Mouse (Mus musculus) right cerebral cortex, postnatal 14 days (tissue): Measurements from ENCODE around the gene Cep85l.
A peak's percentile ranks its signal among the peaks of the same experiment; 100 is the strongest.

ENCODE experiments used
- DNase-seq: peaks from one replicate; pipeline ENCODE4 v3.0.0; 2022

Cep85l gene

GRCm38 (mm10) chr10:53394923-53395629 lies 15.3 kb upstream of the Cep85l start:
- DNase-seq: no peak

- DNase-seq: no peak
These were observed 8.6 kb upstream of the Cep85l start for GRCm38 (mm10) chr10:53388227-53388920.

DNA sequence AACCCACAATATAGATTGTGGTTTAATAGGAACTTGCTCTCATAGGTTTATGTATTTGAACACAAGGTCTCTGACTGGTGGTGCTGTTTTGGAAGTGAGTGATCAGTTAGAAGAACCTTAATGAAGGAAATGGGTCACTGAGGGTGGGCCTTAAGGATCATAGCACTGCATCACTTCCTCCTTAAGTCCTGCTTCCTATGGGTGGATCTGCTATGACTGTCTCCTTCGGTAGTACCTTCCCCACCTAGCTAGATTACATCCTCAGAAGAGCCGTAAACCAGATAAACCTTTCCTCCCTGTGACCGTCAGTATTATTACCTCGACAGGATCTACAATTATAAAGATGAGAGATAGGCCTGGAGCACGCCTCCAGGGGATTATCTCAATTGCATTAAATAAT lies 5.7 kb upstream of the Cep85l start:
- DNase-seq: no peak

DNA sequence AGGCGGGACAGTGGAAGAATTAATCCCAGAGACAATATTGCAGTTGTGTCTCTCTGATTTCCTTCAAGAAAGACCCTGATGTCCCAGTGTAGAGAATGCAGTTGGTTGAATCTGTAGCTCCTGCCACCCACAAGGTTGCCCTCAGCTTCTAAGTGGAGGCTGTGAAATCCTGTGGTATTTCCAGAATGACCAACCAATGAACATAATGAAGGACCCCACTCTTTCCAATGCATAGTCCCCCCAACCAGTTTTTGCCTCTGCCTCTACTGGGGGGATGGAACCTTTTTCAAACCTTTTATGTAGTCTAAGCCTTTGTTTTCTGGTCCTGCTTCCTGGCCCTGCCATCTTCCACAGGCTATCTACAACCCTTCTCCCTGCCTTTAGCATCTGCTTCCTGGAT lies 5.1 kb upstream of the Cep85l start:
- no peak for DNase-seq

DNA sequence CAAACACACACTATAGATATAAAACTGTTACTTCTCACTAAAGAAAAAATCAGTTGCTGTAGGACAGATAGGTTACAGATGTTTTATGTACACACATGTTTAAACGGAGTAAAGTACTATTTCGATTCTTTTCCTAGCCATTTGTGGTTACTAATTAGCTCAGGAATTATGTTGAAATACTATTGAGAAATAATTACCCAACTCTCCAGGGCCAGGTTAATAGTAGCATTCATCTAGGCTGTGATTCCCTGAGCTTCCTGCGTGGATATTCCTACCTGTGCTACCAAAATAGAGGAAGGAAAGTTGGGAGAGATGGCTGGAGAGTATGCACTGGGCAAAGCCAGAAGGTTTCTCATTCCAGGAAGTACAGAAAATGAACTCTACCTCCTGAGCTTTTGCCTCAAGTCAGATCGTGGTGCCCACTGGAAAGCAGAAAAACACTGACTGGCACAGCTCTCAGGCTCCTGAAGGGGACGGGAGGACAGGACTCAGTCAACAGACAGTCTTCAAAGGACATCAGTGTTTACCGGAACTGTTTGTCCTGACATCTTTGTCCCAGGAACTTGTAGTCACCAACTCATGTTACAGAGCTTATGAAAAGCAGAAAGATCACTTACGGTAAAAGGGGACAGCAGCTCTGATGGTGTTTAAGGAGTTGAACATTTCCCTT lies 3.1 kb upstream of the Cep85l start:
- no peak for DNase-seq

GRCm38 (mm10) chr10:53378981-53379708 lies 602 bp downstream of the Cep85l start:
- DNase-seq: peak; percentile 44

- no peak for DNase-seq
These were observed 1.5 kb downstream of the Cep85l start for GRCm38 (mm10) chr10:53378296-53378695.

DNA sequence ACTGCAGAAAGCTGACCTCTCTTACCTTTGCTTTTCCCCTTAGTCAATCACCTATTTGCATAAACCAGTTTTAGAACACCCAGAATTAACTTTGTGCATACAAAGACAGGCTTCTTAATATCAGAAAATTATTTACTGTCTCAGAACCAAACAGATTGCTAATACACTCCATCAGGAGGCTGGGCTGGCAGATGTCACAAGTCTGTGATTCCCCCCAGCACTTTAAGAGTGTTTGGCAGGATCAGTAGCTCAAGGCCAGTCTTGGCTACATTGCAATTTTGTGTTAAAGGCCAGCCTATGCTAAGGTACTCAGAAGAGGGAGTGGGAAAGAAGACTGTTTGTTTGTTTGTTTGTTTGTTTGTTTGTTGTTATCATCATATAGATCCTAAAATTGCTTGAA lies 2.7 kb downstream of the Cep85l start:
- DNase-seq: no peak

DNA sequence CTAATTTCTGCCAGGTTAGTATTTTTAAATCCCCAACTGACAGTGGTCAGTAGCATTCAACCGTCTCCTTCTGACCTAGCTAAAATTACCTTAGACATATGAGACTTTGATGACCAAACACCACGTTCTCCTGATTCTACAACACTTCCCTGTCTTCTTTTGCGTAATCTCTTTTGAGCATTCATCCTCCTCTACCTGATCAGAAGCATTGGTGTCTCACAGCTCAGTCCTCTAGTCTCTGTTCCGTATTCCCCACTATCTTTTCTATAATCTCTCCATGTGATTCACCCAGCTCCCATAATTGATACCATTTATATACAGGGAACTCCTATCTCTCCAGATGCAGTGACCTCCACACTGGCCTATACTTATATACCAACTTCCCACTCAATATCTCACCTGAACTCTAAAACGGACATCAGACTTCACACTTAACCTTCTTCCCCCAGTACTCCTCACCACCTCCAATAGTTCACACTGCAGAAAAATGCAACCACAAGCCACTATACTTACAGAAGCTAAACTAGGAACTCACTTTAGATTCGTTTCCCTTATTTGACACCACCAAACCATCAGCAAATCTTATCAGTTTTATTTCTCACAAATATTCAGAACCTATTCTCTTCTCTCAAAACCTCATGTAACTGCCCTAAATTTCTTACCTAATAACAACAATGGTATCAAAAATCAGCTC lies 5.7 kb downstream of the Cep85l start:
- DNase-seq: no peak

- no peak for DNase-seq
These were observed 12.5 kb downstream of the Cep85l start for GRCm38 (mm10) chr10:53367265-53367664.

DNA sequence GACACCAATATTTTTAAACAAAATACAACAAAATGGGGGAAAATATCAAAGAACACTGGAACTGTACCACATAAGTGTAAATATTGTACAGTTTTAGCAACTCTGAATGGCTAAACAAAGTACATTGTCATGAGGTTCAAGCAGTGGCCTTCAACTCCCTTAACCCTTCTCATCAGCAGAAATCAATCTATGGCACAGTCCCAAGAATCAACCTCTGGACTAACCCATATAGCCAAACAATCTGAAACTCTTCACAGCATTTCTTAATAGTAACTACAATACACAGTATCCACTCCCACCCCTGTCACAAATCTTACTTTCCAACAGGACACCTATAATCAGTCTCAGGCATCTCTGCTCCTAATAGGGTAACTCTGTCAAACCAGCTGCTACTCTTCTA lies 15.4 kb downstream of the Cep85l start:
- no peak for DNase-seq

DNA sequence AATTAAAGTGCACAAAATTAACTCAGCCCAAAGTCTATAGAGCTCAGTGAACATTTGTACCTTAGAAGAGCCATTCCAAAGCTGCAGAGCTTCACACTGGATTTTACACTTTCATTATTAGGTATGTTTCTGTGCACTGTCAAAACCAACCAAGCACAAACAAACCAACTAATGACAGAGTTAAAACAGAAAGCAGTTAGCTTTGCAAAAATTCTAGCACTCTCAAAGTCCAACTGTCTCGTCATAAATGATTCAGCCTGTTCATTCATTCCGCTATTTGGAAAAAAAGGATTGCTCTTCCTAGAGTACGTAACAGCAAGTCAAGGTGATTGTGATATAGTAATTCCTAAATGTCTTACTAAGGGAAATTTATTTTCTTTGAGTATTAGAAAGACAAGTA lies 20.7 kb downstream of the Cep85l start:
- DNase-seq: no peak

DNA sequence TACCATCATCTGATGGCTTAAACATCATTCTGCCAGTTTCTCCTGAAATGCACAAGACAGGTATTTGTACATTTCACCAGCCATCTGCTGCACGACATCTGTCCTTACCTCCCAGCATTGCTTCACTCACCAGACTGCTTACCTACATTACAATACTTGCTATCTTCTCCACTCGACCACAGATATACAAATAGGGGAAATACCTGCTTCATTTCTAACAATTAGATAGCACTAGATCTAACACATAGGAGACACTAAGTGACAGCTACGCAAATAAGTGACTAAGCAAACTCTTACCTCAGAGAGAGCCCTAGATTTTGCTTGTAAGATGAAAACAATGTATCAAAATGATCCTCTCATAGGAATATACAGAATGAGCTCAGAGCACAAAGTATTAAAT lies 26.1 kb downstream of the Cep85l start:
- no peak for DNase-seq

GRCm38 (mm10) chr10:53349254-53349653 lies 30.5 kb downstream of the Cep85l start:
- DNase-seq: no peak

DNA sequence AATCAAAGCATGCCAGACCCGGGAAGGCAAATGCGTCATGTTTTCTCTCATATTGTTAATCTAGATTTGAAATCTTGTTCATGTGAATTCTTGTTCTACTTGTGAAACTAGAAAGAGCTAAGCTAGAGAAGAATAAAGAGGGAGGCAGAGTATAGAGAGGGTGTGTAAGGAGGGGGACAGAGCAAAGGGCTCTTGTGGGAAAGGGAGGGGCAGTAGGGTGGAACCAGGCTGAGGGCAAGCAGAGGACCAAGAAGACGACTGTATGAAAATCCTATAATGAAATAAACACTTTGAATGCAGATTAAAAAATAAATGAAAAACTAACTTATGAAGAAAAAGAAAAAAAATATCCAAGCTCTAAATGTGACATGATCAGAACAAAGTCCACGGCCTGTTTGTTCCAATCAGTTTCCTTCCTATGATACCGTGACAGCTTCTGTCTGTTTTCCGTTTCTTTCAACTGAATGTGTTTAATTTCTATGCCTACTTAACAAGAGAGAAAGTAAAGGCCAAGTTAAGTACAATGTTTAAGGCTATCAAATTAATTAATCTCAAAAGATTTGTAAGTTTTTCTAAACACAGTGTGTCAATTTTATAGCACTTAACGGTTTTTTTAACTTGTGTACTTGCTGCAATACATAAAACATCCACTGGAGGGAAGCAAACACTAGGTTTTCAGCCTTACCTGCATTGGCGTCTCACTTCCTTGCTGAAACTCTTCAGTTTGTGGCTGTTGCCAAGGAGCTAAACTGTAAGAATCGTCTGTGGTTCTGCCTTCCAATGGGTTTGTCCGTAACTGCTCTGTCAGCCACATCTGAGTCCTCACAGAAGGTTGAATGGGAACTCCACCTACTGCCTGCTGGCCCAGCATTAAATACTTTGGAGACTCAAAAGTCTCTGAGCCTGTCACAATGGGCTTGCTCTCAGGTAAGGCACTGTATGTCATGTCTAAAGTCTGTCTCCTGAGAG lies 31.7 kb downstream of the Cep85l start:
- DNase-seq: peak; percentile 6

DNA sequence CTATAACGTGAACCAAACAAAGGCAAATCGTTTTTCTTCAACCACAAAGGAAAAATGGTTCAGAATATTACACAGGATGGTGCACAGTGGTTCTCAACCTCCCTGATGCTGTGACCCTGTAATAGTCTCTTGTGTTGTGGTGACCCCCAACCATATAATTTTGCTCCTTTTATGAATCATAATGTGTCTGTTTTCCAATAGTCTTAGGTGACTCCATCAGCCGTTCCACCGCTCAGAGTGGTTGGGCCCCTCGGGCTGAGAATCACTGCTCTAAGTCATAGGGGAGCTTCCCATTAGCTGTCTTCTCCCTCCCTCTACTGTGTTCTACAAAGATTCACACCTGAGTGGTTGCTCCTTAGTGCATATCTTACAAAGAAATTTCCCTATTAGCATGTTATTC lies 32.8 kb downstream of the Cep85l start:
- DNase-seq: no peak

- DNase-seq: peak; percentile 49
These were observed 33.2 kb downstream of the Cep85l start for GRCm38 (mm10) chr10:53346506-53346905.

DNA sequence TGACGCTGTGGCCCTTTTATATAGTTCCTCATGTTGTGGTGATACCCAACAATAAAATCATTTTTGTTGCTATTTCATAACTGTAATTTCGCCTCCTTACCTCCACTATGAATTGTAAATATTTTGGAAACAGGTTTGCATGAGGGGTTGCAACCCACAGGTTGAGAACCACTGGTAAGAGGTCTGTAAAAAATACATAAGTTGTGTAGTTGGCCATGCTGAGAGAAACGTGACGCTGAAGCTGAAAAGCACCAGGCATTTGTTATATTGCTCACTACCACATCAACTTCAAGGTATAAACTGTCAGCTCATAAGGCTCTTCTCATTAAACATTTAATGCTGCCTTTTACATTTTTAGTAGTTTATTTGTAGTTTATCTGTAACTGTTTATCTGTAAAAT lies 34.2 kb downstream of the Cep85l start:
- no peak for DNase-seq

DNA sequence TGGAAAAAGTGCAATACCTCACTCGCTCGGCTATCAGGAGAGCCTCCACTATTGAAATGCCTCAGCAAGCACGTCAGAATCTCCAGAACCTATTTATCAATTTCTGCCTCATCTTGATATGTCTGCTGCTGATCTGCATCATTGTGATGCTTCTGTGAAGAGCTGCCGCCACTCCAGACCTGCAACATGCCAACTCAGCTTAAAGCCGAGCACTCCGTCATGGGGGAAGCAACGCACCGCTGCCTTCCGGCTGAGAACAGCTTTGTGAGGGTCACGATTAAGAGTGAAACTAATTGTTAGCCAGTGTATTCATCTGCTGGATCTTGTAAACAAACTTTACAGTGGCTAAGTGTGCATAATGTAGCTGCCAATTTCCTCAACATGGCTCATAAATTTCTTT lies 35.9 kb downstream of the Cep85l start:
- DNase-seq: no peak

GRCm38 (mm10) chr10:53343384-53343783 lies 36.4 kb downstream of the Cep85l start:
- no peak for DNase-seq

DNA sequence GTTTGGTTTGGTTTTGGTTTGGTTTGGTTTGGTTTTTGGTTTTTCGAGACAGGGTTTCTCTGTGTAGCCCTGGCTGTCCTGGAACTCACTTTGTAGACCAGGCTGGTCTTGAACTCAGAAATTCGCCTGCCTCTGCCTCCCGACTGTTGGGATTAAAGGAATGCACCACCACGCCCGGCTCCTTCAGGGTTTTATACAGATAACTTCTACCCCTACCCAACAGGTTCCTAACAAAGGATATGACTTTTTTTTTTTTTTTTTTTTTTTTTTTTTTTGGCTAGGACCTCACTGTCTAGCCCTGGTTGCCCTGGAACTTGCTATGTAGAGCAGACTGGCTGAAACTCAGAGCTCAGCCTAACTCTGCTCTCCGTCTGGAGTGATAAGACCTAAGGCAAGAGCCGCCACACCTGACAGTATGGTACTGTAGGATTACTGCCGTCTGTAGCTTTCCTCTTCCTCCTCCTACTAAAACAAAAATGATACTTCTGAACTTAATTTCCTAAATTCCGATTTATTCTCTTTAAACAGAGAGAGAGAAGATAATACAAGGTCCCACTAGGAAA lies 37.5 kb downstream of the Cep85l start:
- DNase-seq: no peak
